Comparison of ENCODE assay signal across 8 mouse cellular contexts in genomic region chr2:32714987-32715425, GRCm38 (mm10). TPM values are rescaled to one million over a fixed set of nuclear protein-coding genes. Genes with fewer than 3 reads are reported as not detected.
DNase-seq lines count a peak whose midpoint lies in the region; ATAC-seq and TF ChIP-seq lines count a peak whose summit lies in the region.

No protein-coding gene starts in this region.

- H3K27me3 ChIP-seq in intestine, embryonic 14.5 days (replicated peaks; ENCODE audit: control insufficient read depth, insufficient read depth, low read length), result no peaks in the 10 kb centered on the region
- no peaks in the 10 kb centered on the region for H3K27me3 ChIP-seq in midbrain, embryonic 16.5 days (ENCODE audit: control insufficient read depth, insufficient read depth, low read depth, low read length)

- no peak overlapping the region for H3K4me3 ChIP-seq in layer of hippocampus, adult 2 months
- no peak overlapping the region for H3K4me3 ChIP-seq in bone marrow macrophage, adult 2 months (ENCODE audit: insufficient read depth, low read length)
- no peak overlapping the region for H3K4me3 ChIP-seq in intestine, embryonic 14.5 days (ENCODE audit: low read depth, low read length)
- no peak overlapping the region for H3K4me3 ChIP-seq in midbrain, embryonic 16.5 days (ENCODE audit: low read depth, low read length)

- no peak for TF ChIP-seq POLR2A in bone marrow macrophage, adult 2 months (IDR thresholded peaks at IDR 0.05; ENCODE audit: borderline replicate concordance, low read depth, low read length)

- peak overlapping the region; percentile 36; the same call in 1 of the 2 replicates for H3K27ac ChIP-seq in layer of hippocampus, adult 2 months
- peak overlapping the region; percentile 91 for H3K27ac ChIP-seq in bone marrow macrophage, adult 2 months (ENCODE audit: insufficient read depth, low read depth, low read length)
- peak overlapping the region; percentile 60; the same call in 1 of the 2 replicates for H3K27ac ChIP-seq in intestine, embryonic 14.5 days (ENCODE audit: low read depth)
- no peak overlapping the region for H3K27ac ChIP-seq in midbrain, embryonic 16.5 days (ENCODE audit: low read length)

- H3K36me3 ChIP-seq in intestine, embryonic 14.5 days (ENCODE audit: control insufficient read depth, insufficient read depth, low read length), result peaks cover 12% of the 10 kb centered on the region
- H3K36me3 ChIP-seq in midbrain, embryonic 16.5 days (ENCODE audit: control insufficient read depth, insufficient read depth, low read length), result 0 out of 2 replicates have a peak, but pooled peaks cover 3% of the 10 kb centered on the region

- no peak overlapping the region for H3K9ac ChIP-seq in intestine, embryonic 14.5 days (ENCODE audit: low read length)
- no peak overlapping the region for H3K9ac ChIP-seq in midbrain, embryonic 16.5 days (ENCODE audit: low read depth, low read length)

- H3K4me1 ChIP-seq in bone marrow macrophage, adult 2 months (ENCODE audit: control insufficient read depth, insufficient read depth, low read length), result peaks cover 38% of the 10 kb centered on the region
- H3K4me1 ChIP-seq in intestine, embryonic 14.5 days (replicated peaks; ENCODE audit: control insufficient read depth, insufficient read depth, low read length), result peaks cover 23% of the 10 kb centered on the region
- peaks cover 18% of the 10 kb centered on the region for H3K4me1 ChIP-seq in midbrain, embryonic 16.5 days (ENCODE audit: control insufficient read depth, insufficient read depth, low read length)

- ATAC-seq in intestine, embryonic 14.5 days (replicated peaks; ENCODE audit: low FRiP score, low TSS enrichment, low read depth), result no peak
- ATAC-seq in midbrain, embryonic 16.5 days, result no peak
- no peak for ATAC-seq in erythroblast, adult 5-6 weeks (replicated peaks; ENCODE audit: low FRiP score, poor library complexity, severe bottlenecking)

- H3K4me2 ChIP-seq in intestine, embryonic 14.5 days (ENCODE audit: low read length), result no peak overlapping the region
- H3K4me2 ChIP-seq in midbrain, embryonic 16.5 days (ENCODE audit: low read length), result no peak overlapping the region

- TF ChIP-seq CTCF in layer of hippocampus, adult 2 months (conservative IDR thresholded peaks at IDR 0.05), result 0 out of 2 replicates have a peak, but pooled peaks have one; percentile 10
- no peak for TF ChIP-seq CTCF in bone marrow macrophage, adult 2 months (IDR thresholded peaks at IDR 0.05; ENCODE audit: low read depth, low read length)

- no peak for DNase-seq in layer of hippocampus, adult 2 months (ENCODE audit: low spot score in 2 of 2)
- DNase-seq in layer of hippocampus, adult 18-20 months (ENCODE audit: low spot score in 2 of 2), result no peak
- DNase-seq in intestine, embryonic 14.5 days (ENCODE audit: low spot score), result no peak
- DNase-seq in lung, postnatal 4 days, result peak; percentile 67 to 75
- DNase-seq in frontal cortex, postnatal 25 days (ENCODE audit: low spot score in 2 of 2), result no peak

- 39% methylated on average over 4 of the region's 4 CpGs for WGBS in intestine, embryonic 14.5 days
- WGBS in midbrain, embryonic 16.5 days, result 61% methylated on average over 4 of the region's 4 CpGs

- H3K9me3 ChIP-seq in intestine, embryonic 14.5 days (ENCODE audit: control insufficient read depth, low read length), result no peaks in the 10 kb centered on the region
- no peaks in the 10 kb centered on the region for H3K9me3 ChIP-seq in midbrain, embryonic 16.5 days (replicated peaks; ENCODE audit: control insufficient read depth, low read length, poor library complexity, severe bottlenecking)

RNA-seq across cellular contexts. Expression of gene Cdk9, which starts 2.1 kb away (rescaled TPM):
- total RNA-seq in layer of hippocampus, adult 2 months (2021), result 100 to 1,000 TPM; 115 to 121 TPM
- total RNA-seq in layer of hippocampus, adult 18-20 months (2021), result 100 to 1,000 TPM; 119 to 123 TPM
- polyA plus RNA-seq in bone marrow macrophage, adult 2 months (2012; ENCODE audit: insufficient read depth, insufficient read length, missing spikeins), result 192 and 210 TPM in 2 replicates
- 83.8 and 85.2 TPM in 2 replicates for polyA plus RNA-seq in intestine, embryonic 14.5 days (2014; fragmentation: Nextera tagmentation; extraction: Ambion mirVana)
- polyA plus RNA-seq in midbrain, embryonic 16.5 days (2015; fragmentation: Nextera tagmentation; extraction: Ambion mirVana), result 61.3 and 67.3 TPM in 2 replicates
- total RNA-seq in erythroblast, adult 5-6 weeks (2015; ENCODE audit: low replicate concordance), result 15.0 and 25.9 TPM in 2 replicates
- total RNA-seq in erythroblast, adult 5-6 weeks (2017; ENCODE audit: low replicate concordance), result 18.1 and 19.5 TPM in 2 replicates

RNA-seq across cellular contexts. Expression of gene Sh2d3c, which starts 5.8 kb away (rescaled TPM):
- total RNA-seq in layer of hippocampus, adult 2 months (2021), result 10 to 100 TPM; 18.9 to 20.1 TPM
- total RNA-seq in layer of hippocampus, adult 18-20 months (2021), result 10 to 100 TPM; 16.6 to 19.4 TPM
- polyA plus RNA-seq in bone marrow macrophage, adult 2 months (2012; ENCODE audit: insufficient read depth, insufficient read length, missing spikeins), result 19.3 and 22.0 TPM in 2 replicates
- polyA plus RNA-seq in intestine, embryonic 14.5 days (2014; fragmentation: Nextera tagmentation; extraction: Ambion mirVana), result 32.5 and 32.7 TPM in 2 replicates
- polyA plus RNA-seq in midbrain, embryonic 16.5 days (2015; fragmentation: Nextera tagmentation; extraction: Ambion mirVana), result 51.1 and 59.3 TPM in 2 replicates
- 15.4 and 23.2 TPM in 2 replicates for total RNA-seq in erythroblast, adult 5-6 weeks (2015; ENCODE audit: low replicate concordance)
- 5.2 and 6.4 TPM in 2 replicates for total RNA-seq in erythroblast, adult 5-6 weeks (2017; ENCODE audit: low replicate concordance)

RNA-seq across cellular contexts. Expression of gene Fpgs, which starts 11.1 kb away (rescaled TPM):
- 10 to 100 TPM; 10.7 to 14.6 TPM for total RNA-seq in layer of hippocampus, adult 2 months (2021)
- 1 to 10 TPM; 8.5 to 9.9 TPM for total RNA-seq in layer of hippocampus, adult 18-20 months (2021)
- polyA plus RNA-seq in bone marrow macrophage, adult 2 months (2012; ENCODE audit: insufficient read depth, insufficient read length, missing spikeins), result 4.3 and 5.1 TPM in 2 replicates
- 32.9 and 35.6 TPM in 2 replicates for polyA plus RNA-seq in intestine, embryonic 14.5 days (2014; fragmentation: Nextera tagmentation; extraction: Ambion mirVana)
- 21.1 and 23.5 TPM in 2 replicates for polyA plus RNA-seq in midbrain, embryonic 16.5 days (2015; fragmentation: Nextera tagmentation; extraction: Ambion mirVana)
- 1.3 and 4.0 TPM in 2 replicates for total RNA-seq in erythroblast, adult 5-6 weeks (2015; ENCODE audit: low replicate concordance)
- 2.1 and 6.6 TPM in 2 replicates for total RNA-seq in erythroblast, adult 5-6 weeks (2017; ENCODE audit: low replicate concordance)

RNA-seq across cellular contexts. Expression of gene 6330409D20Rik, which starts 25.8 kb away (rescaled TPM):
- total RNA-seq in layer of hippocampus, adult 2 months (2021), result 1 to 10 TPM; 1.4 to 2.9 TPM
- total RNA-seq in layer of hippocampus, adult 18-20 months (2021), result 1 to 10 TPM; 1.5 to 1.8 TPM
- not detected in 2 replicates for polyA plus RNA-seq in bone marrow macrophage, adult 2 months (2012; ENCODE audit: insufficient read depth, insufficient read length, missing spikeins)
- polyA plus RNA-seq in intestine, embryonic 14.5 days (2014; fragmentation: Nextera tagmentation; extraction: Ambion mirVana), result 0.38 and 0.75 TPM in 2 replicates
- polyA plus RNA-seq in midbrain, embryonic 16.5 days (2015; fragmentation: Nextera tagmentation; extraction: Ambion mirVana), result 3.2 and 3.5 TPM in 2 replicates
- total RNA-seq in erythroblast, adult 5-6 weeks (2015; ENCODE audit: low replicate concordance), result not detected in 2 replicates
- total RNA-seq in erythroblast, adult 5-6 weeks (2017; ENCODE audit: low replicate concordance), result not detected in 2 replicates

RNA-seq across cellular contexts. Expression of gene Tor2a, which starts 42.0 kb away (rescaled TPM):
- total RNA-seq in layer of hippocampus, adult 2 months (2021), result 10 to 100 TPM; 30.3 to 32.3 TPM
- total RNA-seq in layer of hippocampus, adult 18-20 months (2021), result 10 to 100 TPM; 30.2 to 32.1 TPM
- 32.1 and 33.9 TPM in 2 replicates for polyA plus RNA-seq in bone marrow macrophage, adult 2 months (2012; ENCODE audit: insufficient read depth, insufficient read length, missing spikeins)
- 71.1 and 74.8 TPM in 2 replicates for polyA plus RNA-seq in intestine, embryonic 14.5 days (2014; fragmentation: Nextera tagmentation; extraction: Ambion mirVana)
- 46.9 and 48.5 TPM in 2 replicates for polyA plus RNA-seq in midbrain, embryonic 16.5 days (2015; fragmentation: Nextera tagmentation; extraction: Ambion mirVana)
- total RNA-seq in erythroblast, adult 5-6 weeks (2015; ENCODE audit: low replicate concordance), result 10.4 and 11.3 TPM in 2 replicates
- 4.7 and 8.8 TPM in 2 replicates for total RNA-seq in erythroblast, adult 5-6 weeks (2017; ENCODE audit: low replicate concordance)

Comparison
In these comparisons a context has a peak if more than half of its experiments do, and no peak if none do; other contexts are left out.
1. DNase-seq: peak in lung, postnatal 4 days (2 of 2); none in layer of hippocampus, adult 2 months (0 of 2), layer of hippocampus, adult 18-20 months (0 of 2), intestine, embryonic 14.5 days (single experiment) and frontal cortex, postnatal 25 days (0 of 2).
2. RNA of gene Cdk9, which starts 2.1 kb away (total RNA-seq): 119 to 123 TPM in layer of hippocampus, adult 18-20 months and 115 to 121 TPM in layer of hippocampus, adult 2 months; 15.0 to 25.9 TPM in erythroblast, adult 5-6 weeks; every median in the first group is over 4 times any median in the second.